Mouse (Mus musculus) CH12.LX (cell line): ENCODE measurements around the gene Gli3. TPM values are rescaled to one million over a fixed set of nuclear protein-coding genes. Genes with fewer than 3 reads are reported as not detected.

ENCODE experiments used
- DNase-seq: peaks from one replicate; pipeline ENCODE4 v3.0.0-alpha.2; 2013; ENCODE audit errors: extremely low read depth
- H3K27ac ChIP-seq: 2 replicates; pipeline ENCODE4 v1.5.1; 2012; ENCODE audit warnings: low read depth, mild to moderate bottlenecking, control low read depth, moderate library complexity; ENCODE audit not compliant: insufficient read depth
- H3K27me3 ChIP-seq: replicated peaks from 2 replicates; pipeline ENCODE3; 2012; ENCODE audit warnings: inconsistent platforms
- H3K36me3 ChIP-seq, 2 experiments: replicated peaks in 1 of 2; 2 replicates each; pipeline versions ENCODE3 to v1.6.1; 2012; ENCODE audit warnings: inconsistent platforms in 1 of 2, low read length in 1 of 2, mild to moderate bottlenecking in 1 of 2, mixed read lengths in 1 of 2, moderate library complexity in 1 of 2; ENCODE audit not compliant: control insufficient read depth in 1 of 2, insufficient read depth in 1 of 2
- H3K4me1 ChIP-seq, 2 experiments: 2 replicates each; pipeline ENCODE4 v1.6.1; 2012; ENCODE audit warnings: inconsistent platforms in 1 of 2, moderate library complexity in 1 of 2; ENCODE audit not compliant: insufficient read depth in 2 of 2, control insufficient read depth in 1 of 2
- H3K4me2 ChIP-seq: 2 replicates; pipeline ENCODE4 v1.6.1; 2012; ENCODE audit warnings: low read depth, mild to moderate bottlenecking, control low read depth; ENCODE audit not compliant: poor library complexity, insufficient read depth, severe bottlenecking
- H3K4me3 ChIP-seq, 3 experiments: fragments of 150-350 bp in 1 of 3; sonication (generic) in 1 of 3; replicated peaks in 1 of 3; 2 replicates each; pipeline versions ENCODE3 to v1.5.1; 2011 to 2012; ENCODE audit warnings: low read depth in 2 of 3, low read length in 2 of 3, mild to moderate bottlenecking in 2 of 3, moderate library complexity in 2 of 3, control low read depth in 1 of 3, improper control_type of control experiment in 1 of 3, inconsistent platforms in 1 of 3, mixed read lengths in 1 of 3; ENCODE audit not compliant: poor library complexity in 1 of 3
- H3K79me2 ChIP-seq: replicated peaks from 2 replicates; pipeline ENCODE4 v1.6.1; 2012; ENCODE audit warnings: mild to moderate bottlenecking, moderate library complexity; ENCODE audit not compliant: control insufficient read depth, poor library complexity, insufficient read depth, severe bottlenecking; ENCODE audit errors: extremely low read depth
- H3K9ac ChIP-seq: 2 replicates; pipeline ENCODE4 v1.6.1; 2012; ENCODE audit warnings: low read depth, mild to moderate bottlenecking, control low read depth, moderate library complexity; ENCODE audit not compliant: insufficient read depth
- H3K9me3 ChIP-seq: replicated peaks from 2 replicates; pipeline ENCODE3; 2012; ENCODE audit warnings: low read length, inconsistent platforms, mixed read lengths
- CHD2 ChIP-seq: IDR thresholded peaks from 2 replicates; pipeline ENCODE4 v1.6.1; 2011; ENCODE audit warnings: low read length, improper control_type of control experiment
- ELF1 ChIP-seq: IDR thresholded peaks from 2 replicates; pipeline ENCODE4 v1.6.1; 2014; ENCODE audit warnings: low read depth, mild to moderate bottlenecking, inconsistent platforms, low read length, improper control_type of control experiment
- EP300 ChIP-seq: IDR thresholded peaks from 2 replicates; pipeline ENCODE4 v1.6.1; 2011; ENCODE audit warnings: low read length, improper control_type of control experiment
- GABPA ChIP-seq: IDR thresholded peaks from 2 replicates; pipeline ENCODE4 v1.6.1; 2012; ENCODE audit warnings: low read depth, low read length, improper control_type of control experiment, inconsistent platforms; ENCODE audit not compliant: insufficient replicate concordance
- HCFC1 ChIP-seq: IDR thresholded peaks from 2 replicates; pipeline ENCODE4 v1.6.1; 2012; ENCODE audit warnings: low read depth, mild to moderate bottlenecking, inconsistent platforms, low read length, improper control_type of control experiment
- IRF4 ChIP-seq: IDR thresholded peaks from 2 replicates; pipeline ENCODE4 v1.6.1; 2014; ENCODE audit warnings: low read depth, mild to moderate bottlenecking, inconsistent platforms, low read length, improper control_type of control experiment
- MAZ ChIP-seq: IDR thresholded peaks from 2 replicates; pipeline ENCODE4 v1.6.1; 2012; ENCODE audit warnings: low read depth, mild to moderate bottlenecking, inconsistent platforms, low read length, improper control_type of control experiment, moderate library complexity
- MEF2A ChIP-seq: IDR thresholded peaks from 2 replicates; pipeline ENCODE4 v1.6.1; 2014; ENCODE audit warnings: low read depth, mild to moderate bottlenecking, inconsistent platforms, low read length, improper control_type of control experiment, borderline replicate concordance
- NELFE ChIP-seq: IDR thresholded peaks from 2 replicates; pipeline ENCODE4 v1.6.1; 2011; ENCODE audit warnings: low read depth, low read length, improper control_type of control experiment
- NRF1 ChIP-seq: IDR thresholded peaks from 2 replicates; pipeline ENCODE4 v1.6.1; 2014; ENCODE audit warnings: low read depth, mild to moderate bottlenecking, inconsistent platforms, low read length, improper control_type of control experiment, moderate library complexity
- POLR2A ChIP-seq: IDR thresholded peaks from 2 replicates; pipeline ENCODE4 v1.6.1; 2011; ENCODE audit warnings: low read depth, mild to moderate bottlenecking, improper control_type of control experiment, low read length
- RCOR1 ChIP-seq: conservative IDR thresholded peaks from 2 replicates; pipeline ENCODE4 v1.6.1; 2012; ENCODE audit warnings: low read depth, mild to moderate bottlenecking, inconsistent platforms, low read length, improper control_type of control experiment
- SMC3 ChIP-seq: IDR thresholded peaks from 2 replicates; pipeline ENCODE4 v1.6.1; 2011; ENCODE audit warnings: low read depth, low read length, improper control_type of control experiment
- UBTF ChIP-seq: IDR thresholded peaks from 2 replicates; pipeline ENCODE4 v1.6.1; 2012; ENCODE audit warnings: low read depth, mild to moderate bottlenecking, inconsistent platforms, low read length, improper control_type of control experiment, moderate library complexity
- ZKSCAN1 ChIP-seq: IDR thresholded peaks from 2 replicates; pipeline ENCODE4 v1.6.1; 2012; ENCODE audit warnings: low read depth, inconsistent platforms, low read length, improper control_type of control experiment, borderline replicate concordance
- ZNF384 ChIP-seq: IDR thresholded peaks from 2 replicates; pipeline ENCODE4 v1.6.1; 2012; ENCODE audit warnings: low read depth, low read length, improper control_type of control experiment, inconsistent platforms
- dilution Hi-C: fragments of 300-500 bp; cut with MboI; formaldehyde crosslinking; loops from 2 replicates; pipeline ENCODE4 v1.14.3; 2020; ENCODE audit warnings: low sequenced_read_pairs; ENCODE audit not compliant: extremely low pct_unique_long_range_greater_than_20kb, extremely low pct_ligation_motif_present
- in situ Hi-C: fragments of 300-500 bp; cut with MboI; formaldehyde crosslinking; loops from 3 replicates; pipeline ENCODE4 v1.14.3; 2019; ENCODE audit warnings: low sequenced_read_pairs, low pct_ligation_motif_present, low pct_unique_long_range_greater_than_20kb, mixed read lengths
- polyA plus RNA-seq: library from polyadenylated mRNA; unstranded; fragments of >175 nt; gene quantifications from 2 replicates; pipeline ENCODE4 v1.2.1, GENCODE M21; 2012; ENCODE audit warnings: low read depth; ENCODE audit not compliant: insufficient read length
- total RNA-seq, 2 experiments: library from RNA; depleted of rRNA; stranded (reverse); fragments of 300-350 nt in 1 of 2; fragments of >200 nt in 1 of 2; gene quantifications; 2 replicates each; pipeline ENCODE4 v1.2.3; 2012 to 2014

Gene Gli3
- total and polyA plus RNA-seq, 3 experiments, result not detected

DNA sequence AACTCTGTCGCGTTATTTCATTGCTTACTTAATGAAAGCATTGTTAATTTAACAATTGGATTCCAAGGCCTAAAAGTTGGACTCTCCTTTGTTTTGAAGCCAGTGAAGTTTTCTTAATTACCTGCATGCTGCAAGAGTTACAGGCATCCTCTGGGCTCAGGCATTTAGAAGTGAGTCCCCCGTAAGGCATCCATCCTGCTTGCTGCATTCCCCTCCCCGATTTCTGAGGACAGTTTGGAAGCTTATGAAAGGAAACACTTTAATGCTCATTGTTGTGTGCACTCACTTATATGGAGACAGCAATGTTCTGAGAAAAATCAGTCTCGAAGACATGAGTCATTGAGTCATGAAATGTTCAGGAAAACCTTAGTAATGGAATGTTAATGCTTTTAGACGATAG, 3.5 kb downstream of the Gli3 start:
- no peak for DNase-seq
- no peaks in the 10 kb centered on the region for H3K27me3 ChIP-seq
- H3K4me3 ChIP-seq, result no peak overlapping the region
- H3K9me3 ChIP-seq, result peaks cover 10% of the 10 kb centered on the region
- in situ Hi-C loops (no loop called here), dilution Hi-C loops (no loop called here)
- H3K27ac ChIP-seq, result no peak overlapping the region
- TF ChIP-seq RCOR1 (no peak), ZNF384 (no peak), SMC3 (no peak), UBTF (no peak), MAZ (no peak), NELFE (no peak), IRF4 (no peak), GABPA (no peak)
- H3K36me3 ChIP-seq, result no peaks in the 10 kb centered on the region
- H3K79me2 ChIP-seq, result no peaks in the 10 kb centered on the region
- no peak overlapping the region for H3K9ac ChIP-seq
- H3K4me2 ChIP-seq, result no peak overlapping the region
- no peaks in the 10 kb centered on the region for H3K4me1 ChIP-seq

DNA sequence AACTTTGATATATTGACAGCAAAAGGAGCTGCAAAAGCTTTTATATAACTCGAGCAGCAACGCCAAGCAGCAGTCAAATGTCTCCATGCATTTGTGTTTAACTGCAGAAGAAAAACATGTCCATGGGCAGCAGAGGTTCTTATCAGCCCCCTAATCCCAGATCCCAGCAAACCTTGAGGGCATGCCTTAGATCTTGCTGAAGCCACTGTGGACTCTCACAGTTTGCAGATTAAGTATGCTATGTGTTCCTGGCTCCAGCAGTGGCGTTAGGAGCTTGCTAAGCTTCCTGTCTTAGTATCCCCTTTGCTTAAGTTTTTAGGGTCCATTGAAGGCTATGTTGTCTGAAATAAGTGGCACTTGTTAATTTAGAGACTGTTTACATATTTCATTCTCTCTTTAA, 4.4 kb downstream of the Gli3 start:
- Histone ChIP-seq H3K79me2 (no peaks in the 10 kb centered on the region), H3K9me3 (peaks cover 10% of the 10 kb centered on the region), H3K4me1 (no peaks in the 10 kb centered on the region), H3K4me2 (no peak overlapping the region), H3K36me3 (no peaks in the 10 kb centered on the region), H3K9ac (no peak overlapping the region), H3K27ac (no peak overlapping the region), H3K27me3 (no peaks in the 10 kb centered on the region), H3K4me3 (no peak overlapping the region)
- no peak for DNase-seq
- TF ChIP-seq CHD2 (no peak), NRF1 (no peak), POLR2A (no peak), HCFC1 (no peak), MEF2A (no peak), EP300 (no peak), ELF1 (no peak), ZKSCAN1 (no peak), SMC3 (no peak), NELFE (no peak)
- in situ Hi-C loops, result no loop called here
- dilution Hi-C loops, result no loop called here
